Mouse (Mus musculus) bone marrow macrophage, adult 2 months (primary cell): ENCODE results near the gene Naxd. TPM values are rescaled to one million over a fixed set of nuclear protein-coding genes. Genes with fewer than 3 reads are reported as not detected.

ENCODE experiments used
- H3K27ac ChIP-seq: 2 replicates; pipeline ENCODE4 v1.5.1; 2012; ENCODE audit warnings: low read depth, low read length; ENCODE audit not compliant: insufficient read depth
- H3K4me1 ChIP-seq: 2 replicates; pipeline ENCODE4 v1.6.1; 2012; ENCODE audit warnings: low read length; ENCODE audit not compliant: control insufficient read depth, insufficient read depth
- H3K4me3 ChIP-seq: 2 replicates; pipeline ENCODE4 v1.5.1; 2012; ENCODE audit warnings: mild to moderate bottlenecking, low read length, moderate library complexity; ENCODE audit not compliant: insufficient read depth
- CTCF ChIP-seq: IDR thresholded peaks from 2 replicates; pipeline ENCODE4 v1.5.1; 2012; ENCODE audit warnings: low read depth, mild to moderate bottlenecking, low read length, moderate library complexity
- POLR2A ChIP-seq: IDR thresholded peaks from 2 replicates; pipeline ENCODE4 v1.6.1; 2012; ENCODE audit warnings: mild to moderate bottlenecking, low read depth, low read length, borderline replicate concordance
- polyA plus RNA-seq: library from polyadenylated mRNA; stranded (reverse); fragments of >200 nt; gene quantifications from 2 replicates; pipeline ENCODE4 v1.2.4, GENCODE M21; 2012; ENCODE audit not compliant: missing spikeins, insufficient read depth, insufficient read length

Naxd gene
- polyA plus RNA-seq, 1 experiment: 45.1 TPM

- Histone ChIP-seq H3K4me1 (peaks cover 12% of the 10 kb centered on the region), H3K4me3 (no peak overlapping the region), H3K27ac (no peak overlapping the region)
These were observed 66.9 kb downstream of the Naxd start for GRCm38 (mm10) chr8:11564236-11564635.

More at GRCm38 (mm10) chr8:11564236-11564635, 66.9 kb downstream of the Naxd start:
- TF ChIP-seq CTCF: no peak
- TF ChIP-seq POLR2A: no peak

Other genes with a start within 250 kb of the Naxd start
- 2.6 and 2.7 TPM in 2 replicates for gene Col4a2, start 184.7 kb upstream of the Naxd start, polyA plus RNA-seq
- 2.7 and 7.2 TPM in 2 replicates for gene Col4a1, start 184.7 kb upstream of the Naxd start, polyA plus RNA-seq
- 12.2 and 12.5 TPM in 2 replicates for gene Rab20, start 18.8 kb upstream of the Naxd start, polyA plus RNA-seq
- 19.5 and 27.3 TPM in 2 replicates for gene Cars2, start 53.3 kb downstream of the Naxd start, polyA plus RNA-seq
- 52.6 and 59.4 TPM in 2 replicates for gene Ing1, start 58.1 kb downstream of the Naxd start, polyA plus RNA-seq
- 23.0 and 25.8 TPM in 2 replicates for gene Ankrd10, start 138.3 kb downstream of the Naxd start, polyA plus RNA-seq
- not detected in 2 replicates for gene 1700016D06Rik, start 203.6 kb downstream of the Naxd start, polyA plus RNA-seq
- 53.8 and 59.8 TPM in 2 replicates for gene Arhgef7, start 230.2 kb downstream of the Naxd start, polyA plus RNA-seq